Comparison of ENCODE assay signal across 8 mouse cellular contexts in genomic region chr6:86594636-86595035, GRCm38 (mm10). TPM values are rescaled to one million over a fixed set of nuclear protein-coding genes. Genes with fewer than 3 reads are reported as not detected.
DNase-seq lines count a peak whose midpoint lies in the region; ATAC-seq and TF ChIP-seq lines count a peak whose summit lies in the region.

No protein-coding gene starts in this region.

- no peaks in the 10 kb centered on the region for H3K36me3 ChIP-seq in embryonic facial prominence, embryonic 13.5 days
- H3K36me3 ChIP-seq in liver, postnatal 0 days (replicated peaks; ENCODE audit: insufficient read depth, low read length) = no peaks in the 10 kb centered on the region
- no peaks in the 10 kb centered on the region for H3K36me3 ChIP-seq in small intestine, adult 2 months (ENCODE audit: control insufficient read depth, insufficient read depth, low read length)

- no peak for TF ChIP-seq EP300 in liver, postnatal 0 days (IDR thresholded peaks at IDR 0.05; ENCODE audit: low read depth)

- peak overlapping the region; percentile 7 for H3K4me2 ChIP-seq in embryonic facial prominence, embryonic 13.5 days
- peak overlapping the region; percentile 51 for H3K4me2 ChIP-seq in liver, postnatal 0 days (ENCODE audit: low read depth, low read length)

- no peak; the same call in 1 of the 2 replicates for TF ChIP-seq POLR2A in small intestine, adult 2 months (IDR thresholded peaks at IDR 0.05; ENCODE audit: low read depth, low read length)

- WGBS in embryonic facial prominence, embryonic 13.5 days = 14% methylated on average over 9 of the region's 9 CpGs
- 29% methylated on average over 9 of the region's 9 CpGs for WGBS in liver, postnatal 0 days (ENCODE audit: insufficient replicate concordance)
- 31% methylated on average over 9 of the region's 9 CpGs for WGBS in small intestine, adult 2 months

- TF ChIP-seq CTCF in liver, postnatal 0 days (IDR thresholded peaks at IDR 0.05; ENCODE audit: low read depth) = no peak
- no peak for TF ChIP-seq CTCF in small intestine, adult 2 months (IDR thresholded peaks at IDR 0.05; ENCODE audit: extremely low read depth, insufficient read length, insufficient replicate concordance, low read depth, low read length)

- H3K9me3 ChIP-seq in embryonic facial prominence, embryonic 13.5 days = no peaks in the 10 kb centered on the region
- H3K9me3 ChIP-seq in liver, postnatal 0 days (ENCODE audit: low read length) = no peaks in the 10 kb centered on the region

- peak; percentile 17 for DNase-seq in ovary, adult 18-20 months (ENCODE audit: low spot score)
- DNase-seq in ovary, postnatal 10 days (ENCODE audit: low spot score) = no peak
- peak; percentile 81 for DNase-seq in kidney, adult 11 months
- DNase-seq in liver, postnatal 0 days = peak; percentile 71
- DNase-seq in adipocyte (ENCODE audit: low spot score) = no peak
- DNase-seq in urinary bladder, postnatal 25 days (ENCODE audit: low spot score) = no peak

- H3K27ac ChIP-seq in embryonic facial prominence, embryonic 13.5 days = no peak overlapping the region
- no peak overlapping the region for H3K27ac ChIP-seq in liver, postnatal 0 days (ENCODE audit: low read depth)
- H3K27ac ChIP-seq in small intestine, adult 2 months (ENCODE audit: insufficient read depth, low read depth, low read length) = peak overlapping the region; percentile 100

- H3K27me3 ChIP-seq in embryonic facial prominence, embryonic 13.5 days = no peaks in the 10 kb centered on the region
- H3K27me3 ChIP-seq in liver, postnatal 0 days (ENCODE audit: insufficient read depth, low read length) = no peaks in the 10 kb centered on the region
- H3K27me3 ChIP-seq in small intestine, adult 2 months (ENCODE audit: control insufficient read depth, insufficient read depth, low read length) = no peaks in the 10 kb centered on the region

- peaks cover 8% of the 10 kb centered on the region for H3K4me1 ChIP-seq in embryonic facial prominence, embryonic 13.5 days
- peaks cover 20% of the 10 kb centered on the region for H3K4me1 ChIP-seq in liver, postnatal 0 days (ENCODE audit: insufficient read depth)
- H3K4me1 ChIP-seq in small intestine, adult 2 months (ENCODE audit: control insufficient read depth, insufficient read depth, insufficient read length, low read length) = peaks cover 24% of the 10 kb centered on the region; the same call in 1 of the 2 replicates

- H3K4me3 ChIP-seq in embryonic facial prominence, embryonic 13.5 days = peak overlapping the region; percentile 11
- 0 out of 2 replicates have a peak overlapping the region, but pooled peaks have one; percentile 19 for H3K4me3 ChIP-seq in liver, postnatal 0 days (ENCODE audit: low read depth, low read length)
- H3K4me3 ChIP-seq in small intestine, adult 2 months (ENCODE audit: low read depth, low read length) = peak overlapping the region; percentile 56

- no peak overlapping the region for H3K9ac ChIP-seq in embryonic facial prominence, embryonic 13.5 days
- 0 out of 2 replicates have a peak overlapping the region, but pooled peaks have one; percentile 11 for H3K9ac ChIP-seq in liver, postnatal 0 days (replicated peaks)

- ATAC-seq in embryonic facial prominence, embryonic 13.5 days (ENCODE audit: insufficient number of reproducible peaks, insufficient read depth, low FRiP score, low TSS enrichment, low read depth) = no peak
- ATAC-seq in liver, postnatal 0 days = peak; percentile 28; the same call in 1 of the 2 replicates

RNA-seq across cellular contexts. Expression of gene Asprv1, which starts 33.3 kb away (rescaled TPM):
- polyA plus RNA-seq in embryonic facial prominence, embryonic 13.5 days (2015; fragmentation: Nextera tagmentation; extraction: Ambion mirVana) = 12.1 and 13.4 TPM in 2 replicates
- polyA plus RNA-seq in liver, postnatal 0 days (2015; fragmentation: Nextera tagmentation; extraction: Ambion mirVana) = 7.3 and 8.6 TPM in 2 replicates
- 0.20 and 0.23 TPM in 2 replicates for polyA plus RNA-seq in small intestine, adult 2 months (2012; rRNA removed)

Comparison
In these comparisons a context has a peak if more than half of its experiments do, and no peak if none do; other contexts are left out.
1. DNase-seq: peak in ovary, adult 18-20 months (single experiment), kidney, adult 11 months (single experiment) and liver, postnatal 0 days (single experiment); none in ovary, postnatal 10 days (single experiment), adipocyte (single experiment) and urinary bladder, postnatal 25 days (single experiment).
2. Peak in every context shown above with its lines, with median percentiles within 50 percentile points of each other: H3K4me3 ChIP-seq.